Mouse (Mus musculus): ENCODE results near the gene Endou.

- TF ChIP-seq TAL1 (IDR thresholded peaks at IDR 0.05; ENCODE audit: low read length): no peak
- no peak for TF ChIP-seq GATA1 (IDR thresholded peaks at IDR 0.05; ENCODE audit: low read length)
These were observed 11.0 kb downstream of the Endou start for GRCm38 (mm10) chr15:97720026-97720675.
